Mouse (Mus musculus) urinary bladder, postnatal 4 days (tissue): ENCODE results near the gene Apbb2.

Experiments used
- DNase-seq, 2 experiments: peaks; one replicate each; pipeline ENCODE4 v3.0.0; 2021 to 2022; ENCODE audit warnings: low spot score in 2 of 2

The Apbb2 gene

GRCm38 (mm10) chr5:66602287-66602820, 16.2 kb downstream of the Apbb2 start:
- no peak for DNase-seq

- DNase-seq, result no peak
These were observed 18.2 kb downstream of the Apbb2 start for GRCm38 (mm10) chr5:66600415-66600814.

- no peak for DNase-seq
These were observed 18.7 kb downstream of the Apbb2 start for GRCm38 (mm10) chr5:66599888-66600287.

- DNase-seq, result no peak
These were observed 22.3 kb downstream of the Apbb2 start for GRCm38 (mm10) chr5:66596296-66596695.

GRCm38 (mm10) chr5:66594881-66595280, 23.7 kb downstream of the Apbb2 start:
- no peak for DNase-seq

- no peak for DNase-seq
These were observed 32.3 kb downstream of the Apbb2 start for GRCm38 (mm10) chr5:66586236-66586745.

GRCm38 (mm10) chr5:66583019-66583406, 35.6 kb downstream of the Apbb2 start:
- DNase-seq, result no peak

GRCm38 (mm10) chr5:66582281-66583018, 36.1 kb downstream of the Apbb2 start:
- DNase-seq, result no peak

- DNase-seq, result no peak
These were observed 39.5 kb downstream of the Apbb2 start for GRCm38 (mm10) chr5:66579066-66579465.

- no peak for DNase-seq
These were observed 42.3 kb downstream of the Apbb2 start for GRCm38 (mm10) chr5:66576299-66576698.

- no peak for DNase-seq
These were observed 43.4 kb downstream of the Apbb2 start for GRCm38 (mm10) chr5:66575148-66575547.

GRCm38 (mm10) chr5:66573266-66573665, 45.3 kb downstream of the Apbb2 start:
- DNase-seq, result no peak

GRCm38 (mm10) chr5:66572086-66572855, 46.3 kb downstream of the Apbb2 start:
- no peak for DNase-seq

GRCm38 (mm10) chr5:66570709-66571108, 47.9 kb downstream of the Apbb2 start:
- no peak for DNase-seq

GRCm38 (mm10) chr5:66569141-66569801, 49.3 kb downstream of the Apbb2 start:
- DNase-seq, result no peak

- DNase-seq, result no peak
These were observed 50.6 kb downstream of the Apbb2 start for GRCm38 (mm10) chr5:66568002-66568401.

- no peak for DNase-seq
These were observed 51.2 kb downstream of the Apbb2 start for GRCm38 (mm10) chr5:66567424-66567823.

GRCm38 (mm10) chr5:66559591-66560175, 58.9 kb downstream of the Apbb2 start:
- DNase-seq, result no peak

- no peak for DNase-seq
These were observed 60.5 kb downstream of the Apbb2 start for GRCm38 (mm10) chr5:66558094-66558493.

GRCm38 (mm10) chr5:66553933-66554332, 64.7 kb downstream of the Apbb2 start:
- DNase-seq, result no peak

GRCm38 (mm10) chr5:66552246-66552645, 66.3 kb downstream of the Apbb2 start:
- no peak for DNase-seq

GRCm38 (mm10) chr5:66550292-66550691, 68.3 kb downstream of the Apbb2 start:
- no peak for DNase-seq
